Mouse (Mus musculus): ENCODE data around the gene Myh2. TPM values are rescaled to one million over a fixed set of nuclear protein-coding genes. Genes with fewer than 3 reads are reported as not detected.

Gene Myh2
- polyA plus RNA-seq, 1 experiment from 2014 or later, result 0.05 TPM

DNA sequence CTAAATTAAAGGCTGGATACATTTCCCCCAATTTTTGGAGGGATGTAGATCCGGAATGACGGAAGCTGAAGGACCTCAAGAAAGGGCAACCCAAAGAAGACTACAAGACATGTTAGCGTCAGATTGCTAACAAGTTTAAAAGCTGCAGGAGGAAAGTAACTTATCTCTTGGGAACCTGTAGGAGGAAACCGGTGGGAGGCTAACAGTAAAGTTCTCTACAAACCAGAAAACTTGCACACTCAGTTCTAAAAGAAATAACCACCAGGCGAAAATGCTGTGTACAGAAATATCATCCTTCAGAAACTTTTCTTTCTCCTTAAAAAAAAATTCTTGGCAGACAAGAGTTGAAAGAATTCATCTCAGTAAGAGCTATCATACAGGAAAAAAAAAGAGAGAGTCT, 58.3 kb downstream of the Myh2 start:
- Histone ChIP-seq H3K4me3 (replicated peaks) (no peak overlapping the region), H3K36me3 (replicated peaks) (no peaks in the 10 kb centered on the region), H3K9ac (no peak overlapping the region), H3K27ac (no peak overlapping the region), H3K4me2 (no peak overlapping the region), H3K9me3 (no peaks in the 10 kb centered on the region), H3K27me3 (no peaks in the 10 kb centered on the region), H3K4me1 (no peaks in the 10 kb centered on the region)
- no peak for ATAC-seq (ENCODE audit: low FRiP score)
- 92% methylated on average over 5 of the region's 5 CpGs for WGBS

DNA sequence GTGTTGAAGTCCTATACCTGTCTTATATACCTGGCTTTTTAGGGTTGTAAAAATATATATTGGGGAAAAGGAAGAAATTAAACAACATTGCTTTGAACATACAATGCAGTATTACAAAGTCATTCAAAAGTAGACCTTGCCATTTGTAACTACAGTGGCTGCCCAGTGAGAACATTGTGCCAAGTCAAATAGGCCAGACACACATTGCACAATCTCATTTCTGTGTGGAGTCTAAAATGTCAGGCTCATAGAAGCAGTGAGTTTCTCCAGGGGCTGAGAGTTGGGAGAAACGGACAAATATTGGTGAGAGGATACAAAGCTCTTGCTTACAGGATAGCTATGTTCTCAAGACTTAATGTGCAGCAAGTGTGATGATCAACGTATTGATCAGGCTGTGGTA, 59.1 kb downstream of the Myh2 start:
- Histone ChIP-seq H3K27ac (no peak overlapping the region), H3K4me3 (replicated peaks) (no peak overlapping the region), H3K4me2 (no peak overlapping the region), H3K4me1 (no peaks in the 10 kb centered on the region), H3K27me3 (no peaks in the 10 kb centered on the region), H3K9me3 (no peaks in the 10 kb centered on the region), H3K9ac (no peak overlapping the region), H3K36me3 (replicated peaks) (no peaks in the 10 kb centered on the region)
- WGBS, result 83% methylated on average over 2 of the region's 2 CpGs
- ATAC-seq (ENCODE audit: low FRiP score), result no peak

DNA sequence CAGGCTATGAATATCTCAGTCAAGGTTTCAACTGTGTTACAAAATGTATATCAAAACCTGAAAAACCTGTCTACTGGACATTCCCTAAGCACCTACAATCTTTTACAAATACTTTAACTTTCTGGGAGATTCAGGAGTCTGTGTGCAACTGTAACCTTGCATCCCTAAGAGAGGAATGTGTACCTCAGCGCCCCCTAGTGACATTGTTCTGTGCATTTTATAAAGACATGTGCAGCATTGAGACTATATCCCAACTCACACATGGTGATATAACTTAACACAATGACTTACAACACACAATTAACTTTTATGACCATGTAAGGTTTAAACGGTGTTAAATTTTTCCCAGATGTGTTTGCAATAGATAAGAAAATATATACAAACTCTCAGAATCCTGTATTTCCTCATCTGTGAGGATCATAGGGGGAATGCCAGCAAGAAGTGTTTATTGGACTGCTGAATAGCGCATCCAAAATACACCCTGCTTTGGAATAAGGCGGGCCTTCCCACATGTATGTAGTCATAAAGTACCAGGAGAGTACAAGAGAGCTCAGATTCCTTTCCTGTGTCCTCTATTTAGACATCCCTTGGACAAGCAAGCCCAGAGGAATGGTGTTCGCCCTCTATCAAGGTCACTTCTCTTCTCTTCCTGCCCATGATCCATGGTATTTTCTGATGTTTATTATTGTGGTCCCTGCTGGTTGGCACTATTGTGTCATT, 65.0 kb downstream of the Myh2 start:
- WGBS, result 72% methylated on average over 5 of the region's 5 CpGs
- Histone ChIP-seq H3K9me3 (no peaks in the 10 kb centered on the region), H3K4me3 (replicated peaks) (no peak overlapping the region), H3K36me3 (replicated peaks) (no peaks in the 10 kb centered on the region), H3K27me3 (no peaks in the 10 kb centered on the region), H3K9ac (no peak overlapping the region), H3K4me1 (no peaks in the 10 kb centered on the region), H3K27ac (no peak overlapping the region), H3K4me2 (no peak overlapping the region)
- ATAC-seq (ENCODE audit: low FRiP score), result no peak

DNA sequence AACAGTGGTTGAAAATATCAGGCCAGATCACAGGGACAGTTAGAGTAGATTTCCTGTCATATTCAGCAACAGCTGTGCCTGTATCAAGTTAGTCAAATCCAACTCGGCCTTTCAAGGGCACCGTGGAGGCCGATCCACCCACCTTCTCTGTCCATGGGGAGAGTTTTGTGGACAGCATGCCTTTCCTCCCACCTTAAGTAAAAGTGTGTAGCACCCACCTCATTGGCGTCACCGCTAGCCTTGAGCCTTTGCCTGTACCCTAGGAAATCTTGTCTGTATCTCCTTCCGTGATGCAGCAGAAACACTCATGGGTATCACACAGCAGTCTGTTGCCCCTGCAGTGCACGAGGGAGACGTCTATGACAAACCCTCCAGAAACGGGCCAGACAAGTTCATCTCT, 66.0 kb downstream of the Myh2 start:
- no peak overlapping the region for H3K27ac ChIP-seq
- no peaks in the 10 kb centered on the region for H3K36me3 ChIP-seq (replicated peaks)
- no peak overlapping the region for H3K4me3 ChIP-seq (replicated peaks)
- no peaks in the 10 kb centered on the region for H3K4me1 ChIP-seq
- WGBS, result 88% methylated on average over 9 of the region's 9 CpGs
- H3K27me3 ChIP-seq, result no peaks in the 10 kb centered on the region
- ATAC-seq (ENCODE audit: low FRiP score), result no peak
- no peak overlapping the region for H3K9ac ChIP-seq
- no peaks in the 10 kb centered on the region for H3K9me3 ChIP-seq
- H3K4me2 ChIP-seq, result no peak overlapping the region

DNA sequence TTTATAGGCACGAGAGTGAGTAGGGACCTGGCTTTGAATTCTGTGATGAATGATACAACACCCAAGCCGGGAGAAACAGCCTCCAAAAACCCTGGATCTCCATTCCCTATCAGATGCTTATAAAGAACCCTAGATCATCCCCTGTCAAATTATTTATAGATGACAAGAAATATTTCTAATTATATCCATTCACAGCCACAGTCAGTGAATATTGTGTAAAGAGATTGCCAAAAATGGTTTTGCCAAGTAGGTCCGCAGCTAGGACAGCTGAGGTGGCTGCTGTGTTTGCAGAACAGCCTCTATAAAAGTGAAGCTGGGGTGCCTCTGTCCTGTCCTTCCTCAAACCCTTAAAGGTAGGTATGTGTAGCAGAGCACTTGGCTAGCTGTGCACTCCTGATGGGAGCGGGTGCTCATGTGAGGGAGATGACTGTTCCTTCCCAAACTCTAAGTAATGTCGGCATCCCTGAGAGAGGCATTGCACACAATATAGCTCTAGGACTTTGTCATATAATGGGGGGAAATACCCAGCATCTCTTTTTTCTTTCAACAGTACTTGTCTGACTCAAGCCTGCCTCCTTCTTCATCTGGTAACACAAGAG, 66.8 kb downstream of the Myh2 start, which contains the start of gene Myh4:
Myh4 (plus strand) TSS at position 549 of the 599 bp plus-strand sequence.
- H3K4me2 ChIP-seq, result no peak within 1 kb of the TSS
- H3K4me3 ChIP-seq (replicated peaks), result no peak within 1 kb of the TSS
- WGBS, result 77% methylated on average over 5 of the region's 5 CpGs
- H3K36me3 ChIP-seq (replicated peaks), result no peaks in the 10 kb centered on the region
- H3K9ac ChIP-seq, result no peak within 1 kb of the TSS
- H3K4me1 ChIP-seq, result no peaks in the 10 kb centered on the region
- no peak within 1 kb of the TSS for H3K27ac ChIP-seq
- no peak for ATAC-seq (ENCODE audit: low FRiP score)
- no peaks in the 10 kb centered on the region for H3K27me3 ChIP-seq
- H3K9me3 ChIP-seq, result no peaks in the 10 kb centered on the region

DNA sequence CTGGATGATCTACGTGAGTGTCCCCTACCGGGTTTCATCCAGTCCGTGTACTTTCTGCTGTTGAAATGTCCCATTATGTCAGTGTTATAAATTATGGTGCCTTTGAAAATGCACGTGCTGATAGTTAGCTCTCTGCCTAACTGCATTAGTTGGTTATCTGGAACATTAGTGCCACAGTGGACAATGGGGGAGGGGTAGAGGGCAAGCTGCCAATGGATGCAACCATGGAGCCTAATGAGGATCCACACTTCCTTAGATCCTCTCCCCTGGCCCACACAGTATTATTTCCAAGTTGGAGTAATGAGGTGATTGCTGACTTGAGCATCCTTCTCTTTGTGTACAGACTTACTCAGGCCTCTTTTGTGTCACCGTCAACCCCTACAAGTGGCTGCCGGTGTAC, 70.2 kb downstream of the Myh2 start:
- Histone ChIP-seq H3K4me2 (no peak overlapping the region), H3K4me3 (replicated peaks) (no peak overlapping the region), H3K9me3 (no peaks in the 10 kb centered on the region), H3K9ac (no peak overlapping the region), H3K27ac (no peak overlapping the region), H3K27me3 (no peaks in the 10 kb centered on the region), H3K4me1 (no peaks in the 10 kb centered on the region), H3K36me3 (replicated peaks) (no peaks in the 10 kb centered on the region)
- 84% methylated on average over 6 of the region's 6 CpGs for WGBS
- no peak for ATAC-seq (ENCODE audit: low FRiP score)

Other genes with a start within 250 kb of the Myh2 start
- gene Tmem238l, start 214.4 kb upstream of the Myh2 start, polyA plus RNA-seq (2016; fragmentation: Nextera tagmentation; extraction: Ambion mirVana), result not detected in 2 replicates
- 0.46 and 0.81 TPM in 2 replicates for gene Tmem220, start 145.9 kb upstream of the Myh2 start, polyA plus RNA-seq (2016; fragmentation: Nextera tagmentation; extraction: Ambion mirVana)
- gene Adprm, start 118.4 kb upstream of the Myh2 start, polyA plus RNA-seq (2016; fragmentation: Nextera tagmentation; extraction: Ambion mirVana), result 27.0 and 31.9 TPM in 2 replicates
- gene Sco1, start 118.4 kb upstream of the Myh2 start, polyA plus RNA-seq (2016; fragmentation: Nextera tagmentation; extraction: Ambion mirVana), result 15.8 and 16.4 TPM in 2 replicates
- 0.33 and 0.87 TPM in 2 replicates for gene Myh3, start 92.7 kb upstream of the Myh2 start, polyA plus RNA-seq (2016; fragmentation: Nextera tagmentation; extraction: Ambion mirVana)
- gene Myh1, start 29.0 kb downstream of the Myh2 start, polyA plus RNA-seq (2016; fragmentation: Nextera tagmentation; extraction: Ambion mirVana), result 0.05 TPM in 1 of 2 replicates, not detected in the other
- not detected in 2 replicates for gene Myh4, start 67.0 kb downstream of the Myh2 start, polyA plus RNA-seq (2016; fragmentation: Nextera tagmentation; extraction: Ambion mirVana)
- 0.09 and 0.28 TPM in 2 replicates for gene Myh8, start 106.1 kb downstream of the Myh2 start, polyA plus RNA-seq (2016; fragmentation: Nextera tagmentation; extraction: Ambion mirVana)
- gene Myh13, start 150.6 kb downstream of the Myh2 start, polyA plus RNA-seq (2016; fragmentation: Nextera tagmentation; extraction: Ambion mirVana), result not detected in 2 replicates